Mouse (Mus musculus): ENCODE measurements around the gene Dlx1. TPM values are rescaled to one million over a fixed set of nuclear protein-coding genes. Genes with fewer than 3 reads are reported as not detected.

Gene Dlx1
- total and polyA plus RNA-seq, 3 experiments: 0.11 to 0.27 (median 0.21) TPM

- Histone ChIP-seq H3K36me3 (replicated peaks in 1 of 2; ENCODE audit: control insufficient read depth in 1 of 2, insufficient read depth in 1 of 2, low read length in 1 of 2) (no peaks in the 10 kb centered on the region), H3K9me3 (replicated peaks; ENCODE audit: low read length) (no peaks in the 10 kb centered on the region), H3K4me1 (ENCODE audit: control insufficient read depth in 1 of 2, insufficient read depth in 2 of 2) (no peaks in the 10 kb centered on the region), H3K4me2 (ENCODE audit: insufficient read depth, low read depth, poor library complexity, severe bottlenecking) (no peak overlapping the region), H3K27ac (ENCODE audit: insufficient read depth, low read depth) (no peak overlapping the region), H3K9ac (ENCODE audit: insufficient read depth, low read depth) (no peak overlapping the region), H3K79me2 (replicated peaks; ENCODE audit: control insufficient read depth, extremely low read depth, insufficient read depth, poor library complexity, severe bottlenecking) (no peaks in the 10 kb centered on the region), H3K4me3 (replicated peaks in 1 of 3; ENCODE audit: low read depth in 2 of 3, low read length in 2 of 3, poor library complexity in 1 of 3) (no peak overlapping the region), H3K27me3 (replicated peaks) (no peaks in the 10 kb centered on the region)
- in situ Hi-C loops (cut with MboI; ENCODE audit: low pct_ligation_motif_present, low pct_unique_long_range_greater_than_20kb, low sequenced_read_pairs) (no loop called here), dilution Hi-C loops (cut with MboI; ENCODE audit: extremely low pct_ligation_motif_present, extremely low pct_unique_long_range_greater_than_20kb, low sequenced_read_pairs) (no loop called here)
- TF ChIP-seq SMC3 (IDR thresholded peaks at IDR 0.05; ENCODE audit: low read depth, low read length): no peak
- TF ChIP-seq POLR2A (IDR thresholded peaks at IDR 0.05; ENCODE audit: low read depth, low read length): no peak
- TF ChIP-seq CHD2 (IDR thresholded peaks at IDR 0.05; ENCODE audit: low read length): no peak
- TF ChIP-seq KAT2A (IDR thresholded peaks at IDR 0.05; ENCODE audit: insufficient replicate concordance, low read length): no peak
- no peak for TF ChIP-seq ZKSCAN1 (IDR thresholded peaks at IDR 0.05; ENCODE audit: borderline replicate concordance, low read depth, low read length)
- TF ChIP-seq UBTF (IDR thresholded peaks at IDR 0.05; ENCODE audit: low read depth, low read length): no peak
- TF ChIP-seq ZNF384 (IDR thresholded peaks at IDR 0.05; ENCODE audit: low read depth, low read length): no peak
- TF ChIP-seq POLR2AphosphoS2 (IDR thresholded peaks at IDR 0.05; ENCODE audit: low read depth, low read length): no peak
- TF ChIP-seq ELF1 (IDR thresholded peaks at IDR 0.05; ENCODE audit: low read depth, low read length): no peak
- TF ChIP-seq BHLHE40 (IDR thresholded peaks at IDR 0.05; ENCODE audit: low read depth, low read length): no peak
- TF ChIP-seq GABPA (IDR thresholded peaks at IDR 0.05; ENCODE audit: insufficient replicate concordance, low read depth, low read length): no peak
- no peak for DNase-seq (ENCODE audit: extremely low read depth)
These were observed 38.6 kb downstream of the Dlx1 start for GRCm38 (mm10) chr2:71566466-71566865.

DNA sequence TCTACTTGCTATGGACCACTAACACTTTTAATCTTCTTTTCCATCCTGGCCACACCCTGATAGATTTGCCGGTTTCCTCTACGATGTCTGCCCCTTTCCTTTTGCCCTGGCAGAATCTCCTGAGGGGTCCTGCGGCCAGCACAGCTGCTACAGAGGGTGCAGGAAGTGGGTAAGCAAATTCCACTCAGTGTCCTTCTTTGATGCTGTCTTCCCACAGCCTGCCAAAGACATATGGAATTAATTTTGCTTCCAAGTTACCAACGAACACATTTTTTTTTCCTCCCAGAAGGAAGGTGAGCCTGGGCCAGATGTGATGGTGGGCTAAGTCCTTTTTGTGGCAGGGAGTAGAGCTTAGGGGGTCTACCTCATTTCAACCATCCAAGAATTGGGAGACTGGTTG is 45.8 kb downstream of the Dlx1 start:
- Histone ChIP-seq H3K4me1 (ENCODE audit: control insufficient read depth in 1 of 2, insufficient read depth in 2 of 2) (peaks cover 2 to 16% of the 10 kb centered on the region in 2 experiments; a peak in 3 of 4 replicates), H3K27ac (ENCODE audit: insufficient read depth, low read depth) (no peak overlapping the region), H3K4me3 (replicated peaks in 1 of 3; ENCODE audit: low read depth in 2 of 3, low read length in 2 of 3, poor library complexity in 1 of 3) (no peak overlapping the region), H3K9me3 (replicated peaks; ENCODE audit: low read length) (peaks cover 4% of the 10 kb centered on the region), H3K9ac (ENCODE audit: insufficient read depth, low read depth) (no peak overlapping the region), H3K79me2 (replicated peaks; ENCODE audit: control insufficient read depth, extremely low read depth, insufficient read depth, poor library complexity, severe bottlenecking) (no peaks in the 10 kb centered on the region), H3K4me2 (ENCODE audit: insufficient read depth, low read depth, poor library complexity, severe bottlenecking) (no peak overlapping the region), H3K27me3 (replicated peaks) (no peaks in the 10 kb centered on the region), H3K36me3 (replicated peaks in 1 of 2; ENCODE audit: control insufficient read depth in 1 of 2, insufficient read depth in 1 of 2, low read length in 1 of 2) (no peaks in the 10 kb centered on the region)
- TF ChIP-seq NELFE (IDR thresholded peaks at IDR 0.05; ENCODE audit: low read depth, low read length): no peak
- TF ChIP-seq MYC (IDR thresholded peaks at IDR 0.05; ENCODE audit: low read depth, low read length): no peak
- TF ChIP-seq RCOR1 (conservative IDR thresholded peaks at IDR 0.05; ENCODE audit: low read depth, low read length): no peak
- no peak for TF ChIP-seq ZMIZ1 (IDR thresholded peaks at IDR 0.05; ENCODE audit: low read depth, low read length)
- TF ChIP-seq MAZ (IDR thresholded peaks at IDR 0.05; ENCODE audit: low read depth, low read length): no peak
- no peak for TF ChIP-seq SIN3A (IDR thresholded peaks at IDR 0.05; ENCODE audit: low read length)
- TF ChIP-seq TCF12 (IDR thresholded peaks at IDR 0.05; ENCODE audit: low read depth, low read length): no peak
- no peak for TF ChIP-seq ZKSCAN1 (IDR thresholded peaks at IDR 0.05; ENCODE audit: borderline replicate concordance, low read depth, low read length)
- no peak for TF ChIP-seq RAD21 (IDR thresholded peaks at IDR 0.05; ENCODE audit: low read depth, low read length)
- no peak for TF ChIP-seq ZNF384 (IDR thresholded peaks at IDR 0.05; ENCODE audit: low read depth, low read length)
- TF ChIP-seq NRF1 (IDR thresholded peaks at IDR 0.05; ENCODE audit: low read depth, low read length): no peak
- no peak for TF ChIP-seq JUN (IDR thresholded peaks at IDR 0.05; ENCODE audit: insufficient read depth, low read depth, low read length)
- no peak for TF ChIP-seq KAT2A (IDR thresholded peaks at IDR 0.05; ENCODE audit: insufficient replicate concordance, low read length)
- no peak for TF ChIP-seq UBTF (IDR thresholded peaks at IDR 0.05; ENCODE audit: low read depth, low read length)
- TF ChIP-seq PAX5 (IDR thresholded peaks at IDR 0.05; ENCODE audit: low read length): no peak
- TF ChIP-seq MAFK (IDR thresholded peaks at IDR 0.05; ENCODE audit: insufficient replicate concordance, low read length): no peak
- no peak for TF ChIP-seq CHD2 (IDR thresholded peaks at IDR 0.05; ENCODE audit: low read length)
- no peak for TF ChIP-seq IRF4 (IDR thresholded peaks at IDR 0.05; ENCODE audit: low read depth, low read length)
- no peak for DNase-seq (ENCODE audit: extremely low read depth)
- in situ Hi-C loops (cut with MboI; ENCODE audit: low pct_ligation_motif_present, low pct_unique_long_range_greater_than_20kb, low sequenced_read_pairs): no loop called here
- dilution Hi-C loops (cut with MboI; ENCODE audit: extremely low pct_ligation_motif_present, extremely low pct_unique_long_range_greater_than_20kb, low sequenced_read_pairs): no loop called here
